Mouse (Mus musculus) C2C12 (cell line): ENCODE data around the gene Zbtb7b. TPM values are rescaled to one million over a fixed set of nuclear protein-coding genes. Genes with fewer than 3 reads are reported as not detected.
A peak's percentile ranks its signal among the peaks of the same experiment; 100 is the strongest.

Source experiments
- H3K27me3 ChIP-seq: one replicate; pipeline ENCODE4 v1.6.1; 2011; ENCODE audit not compliant: control insufficient read depth, insufficient read depth, insufficient read length
- H3K36me3 ChIP-seq: one replicate; pipeline ENCODE4 v1.6.1; 2011; ENCODE audit not compliant: control insufficient read depth, insufficient read depth
- H3K4me3 ChIP-seq: one replicate; pipeline ENCODE4 v1.5.1; 2011; ENCODE audit warnings: mild to moderate bottlenecking, control low read depth; ENCODE audit not compliant: poor library complexity, insufficient read depth, severe bottlenecking
- H3K79me2 ChIP-seq: one replicate; pipeline ENCODE4 v1.6.1; 2011; ENCODE audit not compliant: control insufficient read depth, insufficient read depth
- H3K79me3 ChIP-seq: one replicate; pipeline ENCODE4 v1.6.1; 2011; ENCODE audit warnings: low read depth, control low read depth
- H3ac ChIP-seq: one replicate; pipeline ENCODE3; 2011; ENCODE audit warnings: low read depth; ENCODE audit not compliant: control insufficient read depth, insufficient read length
- CEBPB ChIP-seq: IDR thresholded peaks from one replicate; pipeline ENCODE4 v1.6.1; 2011; ENCODE audit warnings: low read depth, mild to moderate bottlenecking, control low read depth, moderate library complexity
- CTCF ChIP-seq: IDR thresholded peaks from one replicate; pipeline ENCODE4 v1.5.1; 2011; ENCODE audit not compliant: control insufficient read depth, insufficient read depth, insufficient read length
- FOSL1 ChIP-seq: IDR thresholded peaks from one replicate; pipeline ENCODE4 v1.8.0; 2011; ENCODE audit warnings: mild to moderate bottlenecking, low read length; ENCODE audit not compliant: poor library complexity, insufficient read depth, severe bottlenecking
- MAX ChIP-seq: IDR thresholded peaks from one replicate; pipeline ENCODE4 v1.6.1; 2011; ENCODE audit warnings: mild to moderate bottlenecking, control low read depth
- MYOD1 ChIP-seq: IDR thresholded peaks from one replicate; pipeline ENCODE4 v1.6.1; 2011; ENCODE audit warnings: low read depth; ENCODE audit not compliant: control insufficient read depth, insufficient read length
- MYOG ChIP-seq: IDR thresholded peaks from one replicate; pipeline ENCODE4 v1.6.1; 2011; ENCODE audit not compliant: control insufficient read depth, insufficient read length; ENCODE audit errors: extremely low read depth
- USF1 ChIP-seq: IDR thresholded peaks from one replicate; pipeline ENCODE4 v1.6.1; 2011; ENCODE audit warnings: low read depth, mild to moderate bottlenecking, control low read depth, moderate library complexity
- polyA plus RNA-seq: library from polyadenylated mRNA; unstranded; fragments of >200 nt; fragmentation: generic; extraction: Trizol; gene quantifications from one replicate; pipeline ENCODE4 v1.2.1, GENCODE M21; 2012; ENCODE audit warnings: missing spikeins

Gene Zbtb7b
- polyA plus RNA-seq, 1 experiment, result 29.5 TPM

- TF ChIP-seq MYOG (no peak), CTCF (no peak)
- Histone ChIP-seq H3K79me3 (no peaks in the 10 kb centered on the region), H3K27me3 (no peaks in the 10 kb centered on the region), H3K79me2 (no peaks in the 10 kb centered on the region), H3ac (no peak overlapping the region), H3K36me3 (peaks cover 17% of the 10 kb centered on the region), H3K4me3 (no peak overlapping the region)
Observed at GRCm38 (mm10) chr3:89401329-89401728, 6.8 kb upstream of the Zbtb7b start.

DNA sequence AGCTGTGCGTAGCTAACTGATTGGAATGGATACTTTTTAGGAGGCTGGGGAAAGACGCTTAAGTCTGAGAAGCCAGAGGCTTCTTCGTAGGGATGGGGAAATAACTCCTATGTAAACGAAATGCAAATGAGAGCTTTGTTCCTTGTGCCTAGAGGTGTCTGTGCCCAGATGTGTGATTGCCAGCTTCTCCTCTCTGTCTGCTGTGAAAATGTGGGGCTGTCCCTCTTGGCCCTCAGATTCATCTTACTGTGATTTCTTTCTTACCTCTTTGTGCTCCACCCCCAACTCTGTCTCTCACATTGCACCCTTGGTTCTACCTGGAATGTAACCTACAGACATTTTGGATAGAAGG is 2.1 kb upstream of the Zbtb7b start:
- Histone ChIP-seq H3K79me3 (no peaks in the 10 kb centered on the region), H3ac (no peak overlapping the region), H3K27me3 (no peaks in the 10 kb centered on the region)

GRCm38 (mm10) chr3:89395806-89396653 is 1.5 kb upstream of the Zbtb7b start:
- no peaks in the 10 kb centered on the region for H3K27me3 ChIP-seq
- H3K79me3 ChIP-seq, result no peaks in the 10 kb centered on the region
- peak overlapping the region; percentile 34 for H3K4me3 ChIP-seq
- peaks cover 20% of the 10 kb centered on the region for H3K79me2 ChIP-seq
- TF ChIP-seq MAX, result no peak
- peak; percentile 82 for TF ChIP-seq CTCF
- peak overlapping the region; percentile 62 for H3ac ChIP-seq
- H3K36me3 ChIP-seq, result no peaks in the 10 kb centered on the region

More for the DNA sequence above, 2.1 kb upstream of the Zbtb7b start:
- H3K4me3 ChIP-seq, result no peak overlapping the region
- H3K36me3 ChIP-seq, result peaks cover 3% of the 10 kb centered on the region
- TF ChIP-seq FOSL1 (no peak), USF1 (no peak), MYOD1 (no peak), MAX (no peak), CTCF (no peak), CEBPB (no peak), MYOG (no peak)
- H3K79me2 ChIP-seq, result peaks cover 14% of the 10 kb centered on the region

DNA sequence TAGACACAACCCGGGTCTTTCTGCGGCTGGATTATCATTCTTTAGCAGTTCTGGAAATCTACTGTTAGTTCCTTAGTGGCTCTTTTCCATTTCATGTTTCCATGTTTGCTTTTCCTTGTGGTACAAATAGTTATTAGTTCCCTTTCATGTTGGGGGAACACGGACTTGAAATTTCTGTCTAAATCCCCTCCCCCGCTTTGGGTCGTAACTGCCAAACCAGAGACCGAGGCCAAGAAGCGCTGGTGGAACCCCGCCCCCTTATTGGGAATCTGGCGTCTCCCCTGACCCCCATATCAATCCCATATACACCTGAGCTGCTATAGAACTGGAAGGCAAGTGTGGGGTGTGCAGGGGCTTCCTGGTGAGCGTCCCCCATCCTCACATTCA is 836 bp upstream of the Zbtb7b start:
- TF ChIP-seq MYOG, result no peak
- peak overlapping the region; percentile 34 for H3K4me3 ChIP-seq
- H3K79me2 ChIP-seq, result peaks cover 26% of the 10 kb centered on the region
- peak overlapping the region; percentile 56 for H3ac ChIP-seq
- H3K27me3 ChIP-seq, result no peaks in the 10 kb centered on the region
- no peaks in the 10 kb centered on the region for H3K36me3 ChIP-seq
- H3K79me3 ChIP-seq, result no peaks in the 10 kb centered on the region

DNA sequence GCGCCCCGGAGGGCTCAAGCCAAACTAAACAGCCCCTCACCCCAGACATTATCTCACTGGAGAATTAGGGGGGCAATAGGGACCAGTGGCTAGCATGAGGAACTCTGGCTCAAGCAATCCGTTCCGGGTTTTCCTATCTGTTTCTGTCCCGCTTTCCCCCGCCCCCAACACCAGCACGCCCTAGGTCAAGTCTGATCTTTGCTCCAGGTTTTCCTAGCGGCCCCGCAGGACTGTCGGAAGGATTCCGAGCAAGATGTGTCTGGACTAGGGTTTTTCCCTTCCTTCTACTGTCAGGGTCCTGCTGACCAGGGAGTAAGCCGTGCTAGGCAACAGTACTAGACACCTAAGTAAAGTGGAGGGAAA is 299 bp upstream of the Zbtb7b start:
- Histone ChIP-seq H3K79me3 (no peaks in the 10 kb centered on the region), H3K27me3 (no peaks in the 10 kb centered on the region), H3K36me3 (no peaks in the 10 kb centered on the region), H3K79me2 (peaks cover 31% of the 10 kb centered on the region), H3ac (peak overlapping the region; percentile 56), H3K4me3 (peak overlapping the region; percentile 34)
- TF ChIP-seq MAX, result peak; percentile 40
- TF ChIP-seq MYOD1, result no peak
- TF ChIP-seq CEBPB, result no peak

GRCm38 (mm10) chr3:89393605-89394004 is 971 bp downstream of the Zbtb7b start:
- Histone ChIP-seq H3ac (peak overlapping the region; percentile 45), H3K27me3 (no peaks in the 10 kb centered on the region), H3K4me3 (peak overlapping the region; percentile 61), H3K36me3 (no peaks in the 10 kb centered on the region), H3K79me3 (peaks cover 2% of the 10 kb centered on the region), H3K79me2 (peaks cover 44% of the 10 kb centered on the region)
- TF ChIP-seq CTCF, result no peak
- TF ChIP-seq USF1, result no peak
- TF ChIP-seq FOSL1, result no peak
- TF ChIP-seq CEBPB, result no peak
- no peak for TF ChIP-seq MYOD1
- TF ChIP-seq MAX, result no peak
- no peak for TF ChIP-seq MYOG

- H3K79me2 ChIP-seq, result peaks cover 50% of the 10 kb centered on the region
- no peaks in the 10 kb centered on the region for H3K36me3 ChIP-seq
- H3K79me3 ChIP-seq, result peaks cover 2% of the 10 kb centered on the region
- TF ChIP-seq MYOG, result no peak
- TF ChIP-seq CTCF, result no peak
- TF ChIP-seq USF1, result no peak
- no peak for TF ChIP-seq MYOD1
- TF ChIP-seq FOSL1, result no peak
- TF ChIP-seq MAX, result no peak
- no peak for TF ChIP-seq CEBPB
- H3K4me3 ChIP-seq, result peak overlapping the region; percentile 61
- H3K27me3 ChIP-seq, result no peaks in the 10 kb centered on the region
- peak overlapping the region; percentile 69 for H3ac ChIP-seq
Observed at GRCm38 (mm10) chr3:89392871-89393311, 1.7 kb downstream of the Zbtb7b start.
